Mouse (Mus musculus) neural tube, embryonic 15.5 days (tissue): Measurements from ENCODE around the gene Olfr625-ps1. TPM values are rescaled to one million over a fixed set of nuclear protein-coding genes. Genes with fewer than 3 reads are reported as not detected.

ENCODE experiments used
- polyA plus RNA-seq: library from polyadenylated mRNA; unstranded; fragments of >200 nt; fragmentation: Nextera tagmentation; extraction: Ambion mirVana; gene quantifications from 2 replicates; pipeline ENCODE4 v1.2.1, GENCODE M21; 2015

Olfr625-ps1 gene
- polyA plus RNA-seq, 1 experiment from 2014 or later, result not detected

Other genes starting within 250 kb of the Olfr625-ps1 start
- not detected in 2 replicates for gene Olfr605, start 237.3 kb upstream of the Olfr625-ps1 start, polyA plus RNA-seq
- gene Olfr606, start 233.7 kb upstream of the Olfr625-ps1 start, polyA plus RNA-seq, result not detected in 2 replicates
- gene Olfr607, start 218.6 kb upstream of the Olfr625-ps1 start, polyA plus RNA-seq, result not detected in 2 replicates
- not detected in 2 replicates for gene Olfr608, start 212.8 kb upstream of the Olfr625-ps1 start, polyA plus RNA-seq
- gene Olfr609, start 184.7 kb upstream of the Olfr625-ps1 start, polyA plus RNA-seq, result not detected in 2 replicates
- gene Olfr610, start 170.6 kb upstream of the Olfr625-ps1 start, polyA plus RNA-seq, result not detected in 2 replicates
- gene Olfr611, start 161.9 kb upstream of the Olfr625-ps1 start, polyA plus RNA-seq, result not detected in 2 replicates
- gene Olfr612, start 140.0 kb upstream of the Olfr625-ps1 start, polyA plus RNA-seq, result not detected in 2 replicates
- not detected in 2 replicates for gene Olfr613, start 134.6 kb upstream of the Olfr625-ps1 start, polyA plus RNA-seq
- gene Olfr615, start 126.6 kb upstream of the Olfr625-ps1 start, polyA plus RNA-seq, result not detected in 2 replicates
- gene Olfr616, start 113.6 kb upstream of the Olfr625-ps1 start, polyA plus RNA-seq, result not detected in 2 replicates
- gene Olfr617, start 109.7 kb upstream of the Olfr625-ps1 start, polyA plus RNA-seq, result not detected in 2 replicates
- gene Olfr618, start 92.6 kb upstream of the Olfr625-ps1 start, polyA plus RNA-seq, result not detected in 2 replicates
- gene Olfr619, start 82.1 kb upstream of the Olfr625-ps1 start, polyA plus RNA-seq, result not detected in 2 replicates
- not detected in 2 replicates for gene Olfr620, start 70.2 kb upstream of the Olfr625-ps1 start, polyA plus RNA-seq
- not detected in 2 replicates for gene Olfr622, start 40.0 kb upstream of the Olfr625-ps1 start, polyA plus RNA-seq
- not detected in 2 replicates for gene Olfr623, start 19.0 kb upstream of the Olfr625-ps1 start, polyA plus RNA-seq
- 0.03 TPM in 1 of 2 replicates, not detected in the other for gene Olfr624, start 11.5 kb upstream of the Olfr625-ps1 start, polyA plus RNA-seq
- gene Olfr243, start 32.0 kb downstream of the Olfr625-ps1 start, polyA plus RNA-seq, result not detected in 2 replicates
- gene Olfr628, start 47.7 kb downstream of the Olfr625-ps1 start, polyA plus RNA-seq, result not detected in 2 replicates
- gene Olfr629, start 62.2 kb downstream of the Olfr625-ps1 start, polyA plus RNA-seq, result not detected in 2 replicates
- gene Olfr630, start 74.6 kb downstream of the Olfr625-ps1 start, polyA plus RNA-seq, result not detected in 2 replicates
- not detected in 2 replicates for gene Olfr69, start 88.9 kb downstream of the Olfr625-ps1 start, polyA plus RNA-seq
- gene Olfr68, start 97.0 kb downstream of the Olfr625-ps1 start, polyA plus RNA-seq, result not detected in 2 replicates
- gene Olfr67, start 109.1 kb downstream of the Olfr625-ps1 start, polyA plus RNA-seq, result not detected in 2 replicates
- 1,593 and 1,794 TPM in 2 replicates for gene Hbb-bt, start 131.3 kb downstream of the Olfr625-ps1 start, polyA plus RNA-seq
- gene Hbb-bs, start 145.4 kb downstream of the Olfr625-ps1 start, polyA plus RNA-seq, result 4,647 and 5,279 TPM in 2 replicates
- gene Hbb-bh2, start 157.8 kb downstream of the Olfr625-ps1 start, polyA plus RNA-seq, result not detected in 2 replicates
- gene Hbb-bh1, start 160.4 kb downstream of the Olfr625-ps1 start, polyA plus RNA-seq, result 1.5 and 2.4 TPM in 2 replicates
- 141 and 250 TPM in 2 replicates for gene Hbb-y, start 170.5 kb downstream of the Olfr625-ps1 start, polyA plus RNA-seq
- gene Olfr66, start 203.5 kb downstream of the Olfr625-ps1 start, polyA plus RNA-seq, result not detected in 2 replicates
- gene Olfr64, start 211.8 kb downstream of the Olfr625-ps1 start, polyA plus RNA-seq, result not detected in 2 replicates
- gene Olfr65, start 220.8 kb downstream of the Olfr625-ps1 start, polyA plus RNA-seq, result not detected in 2 replicates
- gene Olfr631, start 246.1 kb downstream of the Olfr625-ps1 start, polyA plus RNA-seq, result not detected in 2 replicates